Mouse (Mus musculus): ENCODE data around the gene Sel1l2.
"Not testable (repeated sequence)": the region's sequence is repeated elsewhere in the genome, so short reads cannot be mapped to it uniquely, and the experiment has no call there.

Sel1l2 gene

GRCm38 (mm10) chr2:140203756-140204155, 185.8 kb downstream of the Sel1l2 start:
- DNase-seq: no peak

- no peak for DNase-seq
These were observed 186.9 kb downstream of the Sel1l2 start for GRCm38 (mm10) chr2:140202573-140202972.

GRCm38 (mm10) chr2:140200713-140201112, 188.8 kb downstream of the Sel1l2 start:
- no peak for DNase-seq

GRCm38 (mm10) chr2:140185685-140186210, 203.8 kb downstream of the Sel1l2 start:
- DNase-seq: not testable (repeated sequence)

All from lung, postnatal 14 days (tissue).